Mouse (Mus musculus): ENCODE measurements around the gene Smarcd3. TPM values are rescaled to one million over a fixed set of nuclear protein-coding genes. Genes with fewer than 3 reads are reported as not detected.

The Smarcd3 gene
- 2.5 and 3.4 TPM in 2 replicates for polyA plus RNA-seq (2012; rRNA removed)

DNA sequence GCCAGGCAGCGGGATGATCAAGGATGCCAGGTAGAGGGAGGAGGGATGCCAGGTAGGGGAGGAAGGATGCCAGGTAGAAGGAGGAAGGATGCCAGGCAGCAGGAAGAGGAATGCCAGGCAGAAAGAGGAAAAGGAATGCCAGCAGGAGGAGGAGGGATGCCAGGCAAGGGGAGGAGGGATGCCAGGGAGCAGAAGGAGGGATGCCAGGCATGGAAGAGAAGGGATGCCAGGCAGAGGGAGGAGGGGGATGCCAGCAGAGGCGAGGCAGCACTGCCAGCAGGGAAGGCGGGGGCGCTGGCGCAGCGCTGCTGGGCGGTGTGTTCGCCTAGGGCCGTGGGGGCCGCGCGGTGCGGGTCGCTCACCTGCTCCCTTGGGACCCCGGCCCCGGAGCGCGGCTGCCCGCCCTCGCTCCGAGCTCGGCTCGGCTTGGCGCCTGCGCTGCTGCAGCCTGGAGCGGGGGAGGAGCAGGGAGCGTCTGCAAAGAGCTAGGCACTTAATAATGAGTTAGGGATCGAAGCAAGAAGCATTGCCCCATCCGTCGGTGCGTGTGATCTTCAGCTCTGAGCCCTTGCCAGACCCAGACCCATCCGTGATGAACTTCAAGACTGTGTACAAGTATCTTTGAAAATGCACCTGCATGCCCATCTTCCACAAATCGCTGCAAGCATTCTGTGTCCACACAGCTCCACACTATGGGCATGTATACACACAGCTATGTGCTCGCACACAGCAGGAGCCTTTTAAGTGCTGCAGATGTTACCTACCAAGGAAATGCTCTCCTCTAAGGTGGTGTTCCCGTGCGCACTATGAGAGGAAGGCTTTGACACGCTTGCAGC, at the start of gene Smarcd3:
Gene Smarcd3, minus strand, starts transcription at position 426 of the 836 bp plus-strand sequence.
- no peak for DNase-seq (ENCODE audit: low read depth in 1 of 2, low spot score in 2 of 2)
- Histone ChIP-seq H3K36me3 (ENCODE audit: control insufficient read depth, insufficient read depth, low read length) (no peaks in the 10 kb centered on the region), H3K4me3 (ENCODE audit: extremely low read depth, insufficient read depth, insufficient read length) (no peak within 1 kb of the TSS), H3K27me3 (ENCODE audit: control insufficient read depth, insufficient read depth, low read length) (0 out of 2 replicates have a peak, but pooled peaks cover 2% of the 10 kb centered on the region), H3K4me1 (ENCODE audit: control insufficient read depth, insufficient read depth, insufficient read length) (no peaks in the 10 kb centered on the region), H3K27ac (ENCODE audit: insufficient read depth, low read length) (no peak within 1 kb of the TSS)
- WGBS = 9% methylated on average over 37 of the region's 37 CpGs
- no peak for TF ChIP-seq POLR2A (IDR thresholded peaks at IDR 0.05; ENCODE audit: low read depth, low read length)
- no peak for TF ChIP-seq CTCF (IDR thresholded peaks at IDR 0.05; ENCODE audit: extremely low read depth, insufficient read depth, insufficient read length, insufficient replicate concordance)

DNA sequence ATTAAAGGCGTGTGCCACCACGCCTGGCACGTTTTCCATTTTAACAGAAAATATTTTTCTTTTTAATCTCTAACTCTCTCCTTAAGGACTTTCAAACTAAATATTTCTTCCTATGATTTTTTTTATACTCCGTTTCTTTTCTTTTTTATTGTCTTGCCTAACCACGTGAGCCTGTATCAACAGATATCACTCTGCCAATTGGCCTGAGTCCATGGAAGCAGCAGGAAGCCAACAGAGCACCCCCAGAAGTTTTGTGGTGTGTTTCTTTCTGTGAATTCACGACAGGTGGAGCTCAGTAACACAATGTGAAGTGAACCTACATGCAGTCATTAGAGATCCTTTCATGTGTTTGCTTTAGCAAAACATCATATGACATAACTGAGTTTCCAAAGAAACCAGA, 37.2 kb upstream of the Smarcd3 start:
- no peak for TF ChIP-seq POLR2A (IDR thresholded peaks at IDR 0.05; ENCODE audit: low read depth, low read length)
- no peak for TF ChIP-seq CTCF (IDR thresholded peaks at IDR 0.05; ENCODE audit: extremely low read depth, insufficient read depth, insufficient read length, insufficient replicate concordance)
- no peak overlapping the region for H3K4me3 ChIP-seq (ENCODE audit: extremely low read depth, insufficient read depth, insufficient read length)
- H3K36me3 ChIP-seq (ENCODE audit: control insufficient read depth, insufficient read depth, low read length) = no peaks in the 10 kb centered on the region
- no peak for DNase-seq (ENCODE audit: low read depth in 1 of 2, low spot score in 2 of 2)
- no peaks in the 10 kb centered on the region for H3K4me1 ChIP-seq (ENCODE audit: control insufficient read depth, insufficient read depth, insufficient read length)
- H3K27ac ChIP-seq (ENCODE audit: insufficient read depth, low read length) = no peak overlapping the region
- no peaks in the 10 kb centered on the region for H3K27me3 ChIP-seq (ENCODE audit: control insufficient read depth, insufficient read depth, low read length)
- 72% methylated on average over 6 of the region's 6 CpGs for WGBS

DNA sequence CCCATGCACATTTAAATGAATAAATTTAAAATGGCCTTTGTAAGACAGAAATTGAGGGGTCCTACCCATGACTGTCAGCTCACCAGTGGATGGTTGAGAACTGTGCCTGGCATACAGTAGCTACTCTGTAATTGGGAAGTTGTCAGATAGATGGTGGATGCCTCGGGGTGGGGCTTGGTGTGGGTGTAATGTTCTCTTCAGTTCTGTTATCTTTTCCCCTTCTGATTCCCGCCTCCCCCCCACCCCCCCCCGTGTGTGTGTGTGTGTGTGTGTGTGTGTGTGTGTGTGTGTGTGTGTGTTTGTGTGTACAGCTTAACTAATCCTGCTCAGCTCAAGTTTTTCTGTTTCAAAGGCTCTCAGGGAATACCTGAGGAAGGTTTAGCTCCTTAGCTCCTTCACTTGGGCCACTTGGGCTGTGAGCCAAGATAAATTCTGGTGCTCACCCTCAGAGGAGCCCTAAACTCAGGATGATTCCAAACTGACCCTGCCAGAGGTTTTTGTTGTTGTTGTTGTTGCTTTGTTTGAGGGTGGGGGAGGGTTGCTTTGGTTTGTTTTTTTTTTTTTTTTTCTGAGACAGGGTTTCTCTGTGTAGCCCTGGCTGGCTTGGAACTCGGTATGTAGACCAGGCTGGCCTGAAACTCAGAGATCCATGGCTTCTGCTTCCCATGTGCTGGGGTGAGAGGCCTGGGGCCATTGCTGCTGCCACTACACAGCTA, 35.7 kb upstream of the Smarcd3 start:
- no peak overlapping the region for H3K4me3 ChIP-seq (ENCODE audit: extremely low read depth, insufficient read depth, insufficient read length)
- 69% methylated on average over 3 of the region's 4 CpGs for WGBS
- no peaks in the 10 kb centered on the region for H3K27me3 ChIP-seq (ENCODE audit: control insufficient read depth, insufficient read depth, low read length)
- H3K27ac ChIP-seq (ENCODE audit: insufficient read depth, low read length) = no peak overlapping the region
- no peaks in the 10 kb centered on the region for H3K36me3 ChIP-seq (ENCODE audit: control insufficient read depth, insufficient read depth, low read length)
- H3K4me1 ChIP-seq (ENCODE audit: control insufficient read depth, insufficient read depth, insufficient read length) = no peaks in the 10 kb centered on the region
- no peak for TF ChIP-seq POLR2A (IDR thresholded peaks at IDR 0.05; ENCODE audit: low read depth, low read length)
- no peak for TF ChIP-seq CTCF (IDR thresholded peaks at IDR 0.05; ENCODE audit: extremely low read depth, insufficient read depth, insufficient read length, insufficient replicate concordance)
- no peak for DNase-seq (ENCODE audit: low read depth in 1 of 2, low spot score in 2 of 2)

DNA sequence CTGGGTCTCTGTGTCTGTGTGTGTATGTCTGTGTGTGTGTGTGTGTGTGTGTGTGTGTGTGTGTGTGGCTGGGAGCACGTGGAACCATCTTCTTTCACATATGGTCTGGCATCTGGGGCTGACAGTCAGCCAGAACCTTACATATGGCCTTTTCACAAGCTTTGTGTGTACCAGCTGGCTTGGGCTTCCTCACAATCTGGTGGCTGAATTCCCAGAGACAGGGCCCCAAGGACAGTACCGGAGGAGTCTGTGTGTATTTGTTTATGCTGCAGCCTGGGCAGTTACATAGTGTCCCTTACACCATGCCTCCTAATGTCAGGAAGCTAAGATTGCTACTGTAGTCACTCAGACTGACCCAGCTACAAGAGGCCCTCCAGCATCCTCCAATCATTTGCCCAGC, 32.9 kb upstream of the Smarcd3 start:
- H3K4me3 ChIP-seq (ENCODE audit: extremely low read depth, insufficient read depth, insufficient read length) = no peak overlapping the region
- no peak for DNase-seq (ENCODE audit: low read depth in 1 of 2, low spot score in 2 of 2)
- no peaks in the 10 kb centered on the region for H3K27me3 ChIP-seq (ENCODE audit: control insufficient read depth, insufficient read depth, low read length)
- no peaks in the 10 kb centered on the region for H3K4me1 ChIP-seq (ENCODE audit: control insufficient read depth, insufficient read depth, insufficient read length)
- H3K36me3 ChIP-seq (ENCODE audit: control insufficient read depth, insufficient read depth, low read length) = no peaks in the 10 kb centered on the region
- TF ChIP-seq CTCF (IDR thresholded peaks at IDR 0.05; ENCODE audit: extremely low read depth, insufficient read depth, insufficient read length, insufficient replicate concordance) (no peak), POLR2A (IDR thresholded peaks at IDR 0.05; ENCODE audit: low read depth, low read length) (no peak)
- 59% methylated on average over 2 of the region's 2 CpGs for WGBS
- H3K27ac ChIP-seq (ENCODE audit: insufficient read depth, low read length) = no peak overlapping the region

DNA sequence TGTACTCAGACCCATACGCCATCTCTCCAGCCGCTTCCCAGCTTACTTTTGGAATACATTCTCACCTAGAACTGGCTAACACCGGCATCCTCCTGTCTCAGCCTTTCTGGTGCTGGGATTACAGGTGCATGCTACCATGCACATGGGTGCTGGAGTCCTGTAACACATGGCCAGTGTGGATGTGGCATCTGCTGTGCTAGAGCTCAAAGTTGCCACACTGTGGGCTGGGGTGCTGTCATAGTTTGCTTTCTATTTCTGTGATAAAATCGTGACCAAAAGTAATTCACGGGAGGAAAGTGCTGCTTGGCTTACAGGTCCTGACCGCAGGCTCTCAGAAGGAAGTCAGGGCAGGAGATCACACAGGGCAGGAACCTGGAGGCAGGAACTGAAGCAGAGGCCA, 30.3 kb upstream of the Smarcd3 start:
- TF ChIP-seq POLR2A (IDR thresholded peaks at IDR 0.05; ENCODE audit: low read depth, low read length) (no peak), CTCF (IDR thresholded peaks at IDR 0.05; ENCODE audit: extremely low read depth, insufficient read depth, insufficient read length, insufficient replicate concordance) (no peak)
- 59% methylated on average over 6 of the region's 6 CpGs for WGBS

DNA sequence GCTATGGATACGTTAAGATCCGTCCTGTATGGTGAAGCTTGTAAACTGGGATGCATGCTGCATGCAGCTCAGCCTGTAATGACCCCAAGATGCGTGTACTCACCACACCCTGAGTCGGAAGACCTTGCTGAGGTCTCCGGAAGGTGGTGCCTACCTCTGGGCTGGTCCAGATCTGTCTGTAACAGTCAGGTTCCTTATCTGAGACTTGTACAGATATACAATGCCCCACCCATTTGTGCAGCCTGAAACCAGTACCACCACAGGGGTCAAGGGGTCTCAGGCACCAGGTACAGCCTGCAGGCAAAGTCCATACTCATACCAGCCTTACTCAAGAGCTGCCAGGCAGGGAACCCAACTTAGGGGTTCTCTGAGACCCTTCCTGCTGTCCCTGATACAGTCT, 28.6 kb upstream of the Smarcd3 start:
- WGBS = 85% methylated on average over 5 of the region's 5 CpGs
- H3K36me3 ChIP-seq (ENCODE audit: control insufficient read depth, insufficient read depth, low read length) = no peaks in the 10 kb centered on the region
- no peaks in the 10 kb centered on the region for H3K4me1 ChIP-seq (ENCODE audit: control insufficient read depth, insufficient read depth, insufficient read length)
- DNase-seq (ENCODE audit: low read depth in 1 of 2, low spot score in 2 of 2) = no peak
- H3K27me3 ChIP-seq (ENCODE audit: control insufficient read depth, insufficient read depth, low read length) = no peaks in the 10 kb centered on the region
- TF ChIP-seq CTCF (IDR thresholded peaks at IDR 0.05; ENCODE audit: extremely low read depth, insufficient read depth, insufficient read length, insufficient replicate concordance) = no peak
- TF ChIP-seq POLR2A (IDR thresholded peaks at IDR 0.05; ENCODE audit: low read depth, low read length) = no peak
- no peak overlapping the region for H3K27ac ChIP-seq (ENCODE audit: insufficient read depth, low read length)
- no peak overlapping the region for H3K4me3 ChIP-seq (ENCODE audit: extremely low read depth, insufficient read depth, insufficient read length)

More for the DNA sequence above, 30.3 kb upstream of the Smarcd3 start:
- DNase-seq (ENCODE audit: low read depth in 1 of 2, low spot score in 2 of 2) = no peak
- Histone ChIP-seq H3K27me3 (ENCODE audit: control insufficient read depth, insufficient read depth, low read length) (no peaks in the 10 kb centered on the region), H3K36me3 (ENCODE audit: control insufficient read depth, insufficient read depth, low read length) (no peaks in the 10 kb centered on the region), H3K27ac (ENCODE audit: insufficient read depth, low read length) (no peak overlapping the region), H3K4me1 (ENCODE audit: control insufficient read depth, insufficient read depth, insufficient read length) (no peaks in the 10 kb centered on the region), H3K4me3 (ENCODE audit: extremely low read depth, insufficient read depth, insufficient read length) (no peak overlapping the region)

Measured in spleen, adult 2 months (tissue).